Mouse (Mus musculus) v-Abl transformed pro-B cells (cell line): Measurements from ENCODE around the gene Ugt1a6b.

Experiments used
- in situ Hi-C, 2 experiments: fragments of 400-800 bp; cut with MboI; formaldehyde crosslinking; loops; one replicate each; pipeline ENCODE4 v1.15.1; 2025; ENCODE audit not compliant: unreplicated experiment in 2 of 2

Gene Ugt1a6b

DNA sequence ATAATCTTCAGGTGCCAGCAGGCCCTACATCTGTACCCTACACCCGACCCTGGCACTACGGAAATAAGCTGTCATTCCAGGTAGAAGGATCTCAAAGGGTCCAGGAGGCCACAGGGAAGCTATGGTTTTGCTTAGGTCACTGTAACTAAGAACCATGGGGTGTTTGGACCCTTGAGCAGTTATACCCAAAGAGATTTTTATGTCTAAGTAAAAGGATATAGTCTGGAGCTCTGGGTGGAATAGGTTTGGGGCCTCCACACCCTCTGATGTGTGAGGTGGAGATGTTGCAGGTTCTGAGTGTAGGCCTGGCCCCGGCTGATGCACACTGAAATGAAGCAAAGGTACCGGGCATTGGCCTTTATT is 131.2 kb downstream of the Ugt1a6b start:
- in situ Hi-C loops, result no loop called here

GRCm38 (mm10) chr1:88234646-88235045 is 131.6 kb downstream of the Ugt1a6b start:
- in situ Hi-C loops, result no loop called here

DNA sequence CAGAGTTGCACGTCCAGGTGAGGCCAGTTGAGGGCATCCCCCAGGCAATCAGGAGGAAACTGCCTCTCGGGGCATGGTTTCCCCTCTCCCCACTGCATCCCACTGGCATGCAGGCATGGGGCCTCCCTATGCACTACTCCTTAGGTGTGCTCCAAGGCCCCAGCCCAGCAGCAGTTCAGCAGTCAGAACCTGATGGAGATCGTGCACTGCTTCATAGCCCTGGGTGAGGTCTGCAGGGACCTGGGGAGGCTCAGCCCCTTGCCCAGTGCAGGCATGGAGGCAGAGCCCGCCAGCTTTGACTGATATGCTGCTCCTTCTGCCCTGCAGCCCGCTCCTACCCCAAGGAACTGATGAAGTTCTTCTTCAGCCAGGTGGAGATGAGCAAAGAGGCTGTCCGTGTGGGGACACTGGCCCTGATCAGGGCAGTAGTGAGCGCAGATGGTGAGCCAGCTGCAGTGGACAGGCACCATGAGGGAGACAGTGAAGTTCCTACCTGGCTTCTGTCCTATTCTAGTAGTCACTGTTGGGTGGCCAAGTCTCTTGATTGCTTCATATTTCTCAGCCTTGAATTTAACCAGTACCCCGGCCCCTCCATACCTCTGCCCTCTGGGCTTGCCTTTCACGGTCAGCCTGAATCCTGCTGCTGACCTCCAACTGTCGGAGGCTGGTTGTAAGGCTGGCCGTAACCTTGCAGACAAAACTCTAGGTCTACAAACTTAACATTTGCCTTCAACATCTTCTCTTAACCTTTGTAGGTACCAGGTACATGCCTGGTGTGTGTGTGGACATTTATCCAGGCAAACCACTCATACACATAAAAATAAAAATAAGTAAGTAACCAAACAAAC is 132.2 kb downstream of the Ugt1a6b start:
- in situ Hi-C loops, result no loop called here

- in situ Hi-C loops, result no loop called here
Measured at GRCm38 (mm10) chr1:88235894-88236415, 132.9 kb downstream of the Ugt1a6b start.

GRCm38 (mm10) chr1:88237311-88237710 is 134.3 kb downstream of the Ugt1a6b start:
- in situ Hi-C loops, result no loop called here

GRCm38 (mm10) chr1:88238771-88239170 is 135.7 kb downstream of the Ugt1a6b start:
- in situ Hi-C loops, result no loop called here

DNA sequence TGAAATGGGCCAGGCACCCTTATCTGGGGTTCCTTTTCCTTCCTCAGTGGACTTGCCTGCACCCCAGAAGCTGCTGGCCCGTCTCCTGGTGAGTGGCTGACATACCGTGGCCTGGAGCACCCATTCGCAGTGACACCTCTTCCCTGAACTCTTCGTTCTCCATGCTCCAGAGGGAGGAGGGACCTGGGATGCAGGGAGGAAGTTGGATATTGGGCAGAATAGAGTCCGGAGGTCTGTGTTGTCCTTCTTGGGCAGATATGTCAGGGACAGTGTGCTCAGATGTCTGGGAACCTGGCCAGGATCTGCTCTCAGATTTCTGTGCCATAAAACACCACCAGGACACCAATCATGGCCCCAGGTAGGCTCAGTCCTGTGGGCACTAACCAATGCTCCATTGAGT is 137.0 kb downstream of the Ugt1a6b start:
- in situ Hi-C loops, result no loop called here

- in situ Hi-C loops, result no loop called here
Measured at GRCm38 (mm10) chr1:88240579-88240978, 137.5 kb downstream of the Ugt1a6b start.

- in situ Hi-C loops, result no loop called here
Measured at GRCm38 (mm10) chr1:88243861-88244260, 140.8 kb downstream of the Ugt1a6b start.

DNA sequence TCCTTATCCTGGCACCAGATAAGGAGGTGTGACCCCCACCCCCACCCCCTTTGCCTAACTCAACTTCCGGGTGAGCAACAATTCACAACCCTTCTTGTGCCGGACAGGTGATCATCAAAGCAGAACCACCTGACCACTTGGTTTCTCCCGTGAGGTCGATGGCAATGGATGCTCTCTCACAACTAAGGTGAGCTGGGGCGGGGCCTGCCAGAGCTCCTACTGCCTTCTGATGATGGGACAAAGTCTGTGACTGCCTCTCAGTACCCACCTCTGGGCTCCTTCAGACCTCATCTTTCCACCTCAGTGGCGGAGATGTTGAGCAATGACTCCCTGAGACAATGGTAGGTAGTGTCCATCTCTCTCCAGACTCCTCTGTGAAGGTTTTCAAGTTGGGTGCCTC is 142.8 kb downstream of the Ugt1a6b start:
- in situ Hi-C loops, result no loop called here

DNA sequence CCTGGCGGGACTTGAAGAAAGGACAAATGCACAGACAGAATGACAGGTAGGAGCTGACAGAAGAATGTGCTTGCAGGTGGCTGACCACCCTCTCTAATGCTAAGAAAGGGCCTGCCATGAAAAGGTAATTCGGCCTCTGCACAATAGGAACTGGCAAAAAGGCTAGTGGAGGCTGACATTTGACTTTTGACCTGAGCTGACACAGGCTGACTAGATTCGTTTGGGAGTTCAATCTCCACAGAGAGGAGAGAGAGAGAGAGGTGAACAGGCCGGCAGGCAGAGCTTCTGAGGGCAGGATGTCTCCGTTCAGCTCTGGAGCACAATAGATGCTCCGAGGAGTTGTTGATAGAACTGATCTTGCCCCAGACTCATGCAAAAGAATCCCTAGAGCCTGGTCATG is 143.3 kb downstream of the Ugt1a6b start:
- in situ Hi-C loops, result no loop called here

GRCm38 (mm10) chr1:88247660-88248059 is 144.6 kb downstream of the Ugt1a6b start:
- in situ Hi-C loops, result no loop called here

DNA sequence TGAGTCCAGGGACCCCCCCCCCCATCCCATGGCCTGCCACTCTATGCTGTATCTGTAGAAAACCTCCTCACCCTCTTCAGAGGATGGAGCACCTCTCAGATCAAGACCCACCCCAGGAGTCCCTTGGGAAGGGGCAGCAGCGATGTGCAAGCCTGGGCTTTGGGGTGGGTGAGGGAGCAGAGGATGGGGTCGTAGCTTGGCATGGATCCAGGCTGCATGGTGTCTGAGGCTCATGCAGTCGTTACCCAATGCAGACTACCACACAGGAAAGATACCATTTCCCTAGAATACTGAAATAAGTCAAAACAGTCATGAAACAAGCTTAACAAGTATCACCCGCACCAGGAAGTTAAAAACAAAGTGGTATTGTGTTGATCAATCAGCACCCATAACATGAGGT is 145.6 kb downstream of the Ugt1a6b start:
- in situ Hi-C loops, result no loop called here

- in situ Hi-C loops, result no loop called here
Measured at GRCm38 (mm10) chr1:88249596-88249995, 146.5 kb downstream of the Ugt1a6b start.

GRCm38 (mm10) chr1:88250023-88250422 is 147.0 kb downstream of the Ugt1a6b start:
- in situ Hi-C loops, result no loop called here

GRCm38 (mm10) chr1:88253106-88253505 is 150.1 kb downstream of the Ugt1a6b start:
- in situ Hi-C loops, result no loop called here

DNA sequence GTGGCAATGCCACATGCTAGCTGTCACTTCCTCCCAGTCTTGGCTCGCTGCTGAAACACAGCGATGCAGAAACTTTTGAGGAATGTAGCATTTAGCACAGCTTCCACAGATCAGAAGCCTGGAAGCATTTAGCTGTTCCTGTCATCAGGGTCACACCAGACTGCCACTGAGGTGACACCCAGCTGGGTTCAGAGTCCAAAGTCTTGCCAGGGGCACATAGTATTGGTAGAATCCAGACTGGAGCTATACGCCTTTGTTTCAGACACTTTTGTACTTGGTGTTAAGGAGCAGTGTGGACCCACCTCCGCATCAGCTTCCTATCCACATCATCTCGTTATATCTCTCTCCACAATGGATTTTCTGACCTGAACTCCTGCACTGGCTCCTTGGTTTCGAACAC is 150.5 kb downstream of the Ugt1a6b start:
- in situ Hi-C loops, result no loop called here

DNA sequence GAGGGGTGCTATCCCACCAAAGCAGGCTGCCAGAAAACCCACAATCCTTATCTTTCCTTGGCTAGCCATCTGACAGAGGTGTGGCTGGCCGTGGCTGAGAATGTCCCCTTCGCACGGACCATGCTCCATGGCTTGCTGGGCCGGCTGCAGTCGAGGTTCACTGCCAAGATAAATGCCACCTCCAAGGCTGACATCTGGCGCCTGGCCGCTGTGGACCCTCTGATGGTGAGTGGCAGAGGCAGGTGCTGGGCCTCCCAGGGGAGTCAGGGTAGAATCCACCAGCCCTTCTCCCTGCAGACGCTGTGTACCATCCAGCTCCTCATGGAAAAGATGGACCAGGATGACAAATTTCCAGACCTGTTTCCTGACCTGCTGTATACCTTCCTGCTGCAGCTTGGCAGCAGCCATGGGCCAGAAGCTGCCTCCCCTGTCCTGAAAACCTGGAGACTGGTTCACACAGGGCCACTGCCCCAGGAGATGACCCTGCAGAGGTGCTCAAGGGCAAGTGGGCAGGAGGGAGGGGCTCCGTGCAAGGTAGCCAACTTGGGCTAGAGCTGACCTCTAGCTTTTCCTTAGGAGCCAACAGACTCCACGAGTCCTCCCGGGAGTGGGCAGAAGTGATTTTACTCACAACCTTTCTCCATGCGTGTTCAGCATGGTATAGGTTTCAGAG is 151.9 kb downstream of the Ugt1a6b start:
- in situ Hi-C loops, result no loop called here

GRCm38 (mm10) chr1:88255466-88255857 is 152.4 kb downstream of the Ugt1a6b start:
- in situ Hi-C loops, result no loop called here

DNA sequence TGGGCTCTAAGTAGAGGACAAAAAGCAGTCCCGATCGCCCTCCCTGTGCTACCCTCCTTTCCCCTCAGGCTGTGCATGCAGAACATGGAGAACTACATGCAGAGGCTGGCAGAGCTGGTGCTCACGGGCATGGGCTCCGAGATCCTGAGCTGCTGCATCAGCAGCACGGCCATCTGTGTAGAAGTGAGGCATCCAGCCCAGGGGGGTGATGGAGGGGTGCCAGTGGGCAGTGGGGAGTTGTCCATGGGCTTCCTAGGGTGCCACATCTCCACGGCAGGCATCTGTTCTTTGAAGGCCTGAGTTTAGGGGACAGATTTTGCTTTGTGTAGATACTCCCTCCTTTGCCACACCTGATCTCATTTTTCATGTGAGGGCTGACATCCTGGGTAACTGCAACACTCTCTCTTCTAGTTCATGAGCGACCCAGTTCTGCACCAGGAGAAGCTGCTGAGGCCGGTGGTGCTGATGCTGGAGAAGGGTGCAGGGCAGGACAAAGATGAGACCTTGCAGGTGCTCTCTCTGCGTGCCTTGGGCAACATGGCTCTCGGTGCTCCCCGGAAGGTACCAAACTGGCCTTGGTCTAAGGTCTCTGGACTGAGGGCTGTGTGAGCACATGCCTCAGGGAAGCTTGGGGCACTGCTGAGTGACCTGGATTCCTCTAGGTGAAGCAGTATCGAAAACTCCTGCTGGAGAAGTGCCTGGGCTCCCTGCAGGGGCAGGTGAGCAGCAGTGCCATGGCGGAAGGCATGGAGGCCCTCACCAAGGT is 153.1 kb downstream of the Ugt1a6b start:
- in situ Hi-C loops, result no loop called here
